Mouse (Mus musculus) stomach, postnatal 0 days (tissue): ENCODE measurements around the gene Vipas39. TPM values are rescaled to one million over a fixed set of nuclear protein-coding genes. Genes with fewer than 3 reads are reported as not detected.

ENCODE experiments used
- ATAC-seq: fragments of 200-750 bp; cut with Nextera tagmentation; 2 replicates; pipeline ENCODE4 v1.8.0; 2017; ENCODE audit not compliant: low FRiP score, low TSS enrichment
- DNase-seq: peaks from one replicate; pipeline ENCODE4 v3.0.0-alpha.2; 2016; ENCODE audit warnings: low spot score
- H3K27ac ChIP-seq: fragments of 300-500 bp; sonication (generic); replicated peaks from 2 replicates; pipeline ENCODE4 v1.5.1; 2014; ENCODE audit warnings: mild to moderate bottlenecking, control low read depth
- H3K27me3 ChIP-seq: fragments of 300-500 bp; sonication (generic); 2 replicates; pipeline ENCODE4 v1.6.1; 2014; ENCODE audit warnings: low read length; ENCODE audit not compliant: control insufficient read depth, insufficient read depth
- H3K36me3 ChIP-seq: fragments of 300-500 bp; sonication (generic); 2 replicates; pipeline ENCODE4 v1.6.1; 2014; ENCODE audit warnings: low read length, mixed read lengths; ENCODE audit not compliant: control insufficient read depth, insufficient read depth
- H3K4me1 ChIP-seq: fragments of 300-500 bp; sonication (generic); replicated peaks from 2 replicates; pipeline ENCODE4 v1.6.1; 2014; ENCODE audit warnings: antibody characterized with exemption; ENCODE audit not compliant: control insufficient read depth, insufficient read depth
- H3K4me2 ChIP-seq: fragments of 300-500 bp; sonication (generic); replicated peaks from 2 replicates; pipeline ENCODE4 v1.6.1; 2014; ENCODE audit warnings: low read depth, mild to moderate bottlenecking, control low read depth, moderate library complexity
- H3K4me3 ChIP-seq: fragments of 300-500 bp; sonication (generic); 2 replicates; pipeline ENCODE4 v1.5.1; 2014; ENCODE audit warnings: low read depth, low read length, control low read depth
- H3K9ac ChIP-seq: fragments of 300-500 bp; sonication (generic); 2 replicates; pipeline ENCODE4 v1.6.1; 2014; ENCODE audit warnings: mild to moderate bottlenecking, low read length, control low read depth, mixed read lengths
- H3K9me3 ChIP-seq: fragments of 300-500 bp; sonication (generic); 2 replicates; pipeline ENCODE4 v1.6.1; 2016; ENCODE audit warnings: low read length; ENCODE audit not compliant: control insufficient read depth
- CTCF ChIP-seq: IDR thresholded peaks from 2 replicates; pipeline ENCODE4 v1.5.1; 2016; ENCODE audit warnings: antibody characterized with exemption, low read depth, mild to moderate bottlenecking, moderate library complexity
- EP300 ChIP-seq: optimal IDR thresholded peaks from 2 replicates; pipeline ENCODE3; 2016; ENCODE audit warnings: antibody characterized with exemption
- WGBS: fragments of 180-500 bp; shearing (Covaris S2); extraction: QIAGEN DNeasy Blood & Tissue Kit; methylation state at CpG from one replicate; pipeline ENCODE4 v1.1.7; 2014; 5-methylcytosine and 5-hydroxymethylcytosine counted together
- polyA plus RNA-seq: library from polyadenylated mRNA; unstranded; fragments of >200 nt; fragmentation: Nextera tagmentation; extraction: Ambion mirVana; gene quantifications from 2 replicates; pipeline ENCODE4 v1.2.1, GENCODE M21; 2015

The Vipas39 gene
- polyA plus RNA-seq, 1 experiment from 2014 or later = 20.7 TPM

GRCm38 (mm10) chr12:87229633-87230032 lies 36.4 kb downstream of the Vipas39 start:
- H3K9me3 ChIP-seq = no peaks in the 10 kb centered on the region
- H3K36me3 ChIP-seq = no peaks in the 10 kb centered on the region
- no peak for TF ChIP-seq CTCF
- no peak for TF ChIP-seq EP300
- no peak for DNase-seq
- no peak for ATAC-seq
- WGBS = 90% methylated on average over 2 of the region's 2 CpGs
- no peaks in the 10 kb centered on the region for H3K4me1 ChIP-seq
- no peak overlapping the region for H3K4me2 ChIP-seq
- H3K27me3 ChIP-seq = no peaks in the 10 kb centered on the region
- H3K4me3 ChIP-seq = no peak overlapping the region
- no peak overlapping the region for H3K27ac ChIP-seq
- H3K9ac ChIP-seq = no peak overlapping the region

GRCm38 (mm10) chr12:87226801-87227200 lies 39.3 kb downstream of the Vipas39 start:
- H3K4me1 ChIP-seq = no peaks in the 10 kb centered on the region
- no peak overlapping the region for H3K4me3 ChIP-seq
- H3K9me3 ChIP-seq = no peaks in the 10 kb centered on the region
- H3K4me2 ChIP-seq = no peak overlapping the region
- H3K27me3 ChIP-seq = no peaks in the 10 kb centered on the region
- whole genome bisulfite sequencing = 66% methylated on average over 7 of the region's 7 CpGs
- no peaks in the 10 kb centered on the region for H3K36me3 ChIP-seq
- no peak for ATAC-seq
- no peak overlapping the region for H3K27ac ChIP-seq
- TF ChIP-seq EP300 = no peak
- 0 out of 2 replicates have a peak, but pooled peaks have one; percentile 6 for TF ChIP-seq CTCF
- no peak overlapping the region for H3K9ac ChIP-seq
- DNase-seq = no peak

- no peak overlapping the region for H3K9ac ChIP-seq
- 75% methylated on average over 10 of the region's 10 CpGs for WGBS
- no peaks in the 10 kb centered on the region for H3K36me3 ChIP-seq
- H3K4me2 ChIP-seq = no peak overlapping the region
- no peaks in the 10 kb centered on the region for H3K4me1 ChIP-seq
- TF ChIP-seq CTCF = no peak
- TF ChIP-seq EP300 = no peak
- no peak overlapping the region for H3K4me3 ChIP-seq
- no peaks in the 10 kb centered on the region for H3K9me3 ChIP-seq
- H3K27ac ChIP-seq = no peak overlapping the region
- H3K27me3 ChIP-seq = no peaks in the 10 kb centered on the region
- DNase-seq = no peak
- no peak for ATAC-seq
Observed at GRCm38 (mm10) chr12:87224950-87225349, 41.1 kb downstream of the Vipas39 start.

GRCm38 (mm10) chr12:87219362-87219761 lies 46.7 kb downstream of the Vipas39 start:
- no peaks in the 10 kb centered on the region for H3K36me3 ChIP-seq
- H3K9me3 ChIP-seq = no peaks in the 10 kb centered on the region
- TF ChIP-seq EP300 = no peak
- TF ChIP-seq CTCF = no peak
- H3K27me3 ChIP-seq = no peaks in the 10 kb centered on the region
- H3K27ac ChIP-seq = no peak overlapping the region
- H3K4me2 ChIP-seq = no peak overlapping the region
- H3K4me3 ChIP-seq = no peak overlapping the region
- no peak for ATAC-seq
- H3K9ac ChIP-seq = no peak overlapping the region
- no peak for DNase-seq
- WGBS = 52% methylated on average over 7 of the region's 7 CpGs
- H3K4me1 ChIP-seq = no peaks in the 10 kb centered on the region

- H3K27ac ChIP-seq = no peak overlapping the region
- no peak for ATAC-seq
- no peak for TF ChIP-seq CTCF
- no peak for TF ChIP-seq EP300
Observed at GRCm38 (mm10) chr12:87217596-87217995, 48.5 kb downstream of the Vipas39 start.

GRCm38 (mm10) chr12:87216053-87216452 lies 50.0 kb downstream of the Vipas39 start:
- Histone ChIP-seq H3K4me3 (no peak overlapping the region), H3K9ac (no peak overlapping the region), H3K27ac (no peak overlapping the region), H3K4me1 (no peaks in the 10 kb centered on the region), H3K36me3 (no peaks in the 10 kb centered on the region), H3K4me2 (no peak overlapping the region), H3K9me3 (no peaks in the 10 kb centered on the region), H3K27me3 (no peaks in the 10 kb centered on the region)
- no peak for TF ChIP-seq CTCF
- no peak for TF ChIP-seq EP300
- WGBS = 60% methylated on average over 2 of the region's 2 CpGs
- DNase-seq = no peak
- ATAC-seq = no peak

More at GRCm38 (mm10) chr12:87217596-87217995, 48.5 kb downstream of the Vipas39 start:
- H3K4me2 ChIP-seq = no peak overlapping the region
- no peak for DNase-seq
- no peaks in the 10 kb centered on the region for H3K9me3 ChIP-seq
- no peaks in the 10 kb centered on the region for H3K27me3 ChIP-seq
- no peak overlapping the region for H3K4me3 ChIP-seq
- no peak overlapping the region for H3K9ac ChIP-seq
- no peaks in the 10 kb centered on the region for H3K4me1 ChIP-seq
- H3K36me3 ChIP-seq = no peaks in the 10 kb centered on the region
